Mouse (Mus musculus): Measurements from ENCODE around the gene Smim15. TPM values are rescaled to one million over a fixed set of nuclear protein-coding genes. Genes with fewer than 3 reads are reported as not detected.
A peak's percentile ranks its signal among the peaks of the same experiment; 100 is the strongest.

Gene Smim15
- 51.3 and 52.4 TPM in 2 replicates for polyA plus RNA-seq (2016; fragmentation: Nextera tagmentation; extraction: Ambion mirVana)

- WGBS: under 1% methylated on average over 71 of the region's 71 CpGs
- peak; percentile 95 for ATAC-seq (ENCODE audit: insufficient number of reproducible peaks, insufficient read depth, low FRiP score, low TSS enrichment, low read depth)
- Histone ChIP-seq H3K4me3 (replicated peaks) (peak within 1 kb of the TSS; percentile 80), H3K27ac (peak within 1 kb of the TSS; percentile 96), H3K36me3 (peaks cover 17% of the 10 kb centered on the region), H3K4me1 (replicated peaks) (peaks cover 22% of the 10 kb centered on the region), H3K9ac (replicated peaks) (peak within 1 kb of the TSS; percentile 97), H3K9me3 (no peaks in the 10 kb centered on the region), H3K4me2 (peak within 1 kb of the TSS; percentile 59), H3K27me3 (no peaks in the 10 kb centered on the region)
Observed at GRCm38 (mm10) chr13:108044222-108044941, at the start of gene Smim15. Gene Smim15, plus strand, starts transcription at chr13:108044446.

DNA sequence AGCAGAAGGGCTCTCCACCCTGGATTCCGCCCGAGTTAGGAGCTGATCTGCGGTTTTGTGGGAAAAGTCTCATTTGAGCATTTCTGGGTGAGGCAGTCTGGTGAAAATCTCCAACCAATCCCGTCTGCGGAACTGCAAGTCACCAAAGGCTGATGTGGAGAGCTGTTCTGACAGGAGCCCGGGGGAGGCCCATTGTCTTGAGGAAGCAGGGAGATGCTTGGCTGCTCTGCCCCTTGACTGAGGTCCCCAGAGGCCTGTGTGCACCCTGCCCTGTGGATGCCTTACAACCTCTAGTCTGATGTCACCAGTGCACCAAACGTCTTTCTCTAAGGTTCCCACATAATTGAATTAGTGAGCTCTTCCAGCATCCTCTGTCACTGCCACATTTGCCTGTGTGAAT lies 49.0 kb upstream of the Smim15 start:
- Histone ChIP-seq H3K4me3 (replicated peaks) (no peak overlapping the region), H3K4me1 (replicated peaks) (0 out of 2 replicates have a peak, but pooled peaks cover 4% of the 10 kb centered on the region), H3K36me3 (no peaks in the 10 kb centered on the region), H3K9me3 (no peaks in the 10 kb centered on the region), H3K4me2 (no peak overlapping the region), H3K27me3 (no peaks in the 10 kb centered on the region), H3K27ac (no peak overlapping the region), H3K9ac (replicated peaks) (no peak overlapping the region)
- WGBS: 73% methylated on average over 7 of the region's 7 CpGs
- no peak for ATAC-seq (ENCODE audit: insufficient number of reproducible peaks, insufficient read depth, low FRiP score, low TSS enrichment, low read depth)

- Histone ChIP-seq H3K4me1 (replicated peaks) (0 out of 2 replicates have a peak, but pooled peaks cover 4% of the 10 kb centered on the region), H3K27ac (no peak overlapping the region), H3K27me3 (no peaks in the 10 kb centered on the region), H3K9ac (replicated peaks) (no peak overlapping the region), H3K9me3 (no peaks in the 10 kb centered on the region), H3K36me3 (no peaks in the 10 kb centered on the region), H3K4me3 (replicated peaks) (no peak overlapping the region), H3K4me2 (no peak overlapping the region)
- WGBS: 91% methylated on average over 3 of the region's 3 CpGs
- no peak for ATAC-seq (ENCODE audit: insufficient number of reproducible peaks, insufficient read depth, low FRiP score, low TSS enrichment, low read depth)
Observed at GRCm38 (mm10) chr13:107996301-107996700, 47.9 kb upstream of the Smim15 start.

- no peak overlapping the region for H3K4me3 ChIP-seq (replicated peaks)
- no peaks in the 10 kb centered on the region for H3K27me3 ChIP-seq
- peaks cover 10% of the 10 kb centered on the region; the same call in 1 of the 2 replicates for H3K4me1 ChIP-seq (replicated peaks)
- no peaks in the 10 kb centered on the region for H3K36me3 ChIP-seq
- WGBS: 91% methylated on average over 4 of the region's 4 CpGs
- no peak overlapping the region for H3K4me2 ChIP-seq
- no peak overlapping the region for H3K9ac ChIP-seq (replicated peaks)
- H3K9me3 ChIP-seq: 0 out of 2 replicates have a peak, but pooled peaks cover 9% of the 10 kb centered on the region
- no peak overlapping the region for H3K27ac ChIP-seq
- no peak for ATAC-seq (ENCODE audit: insufficient number of reproducible peaks, insufficient read depth, low FRiP score, low TSS enrichment, low read depth)
Observed at GRCm38 (mm10) chr13:108007861-108008260, 36.4 kb upstream of the Smim15 start.

DNA sequence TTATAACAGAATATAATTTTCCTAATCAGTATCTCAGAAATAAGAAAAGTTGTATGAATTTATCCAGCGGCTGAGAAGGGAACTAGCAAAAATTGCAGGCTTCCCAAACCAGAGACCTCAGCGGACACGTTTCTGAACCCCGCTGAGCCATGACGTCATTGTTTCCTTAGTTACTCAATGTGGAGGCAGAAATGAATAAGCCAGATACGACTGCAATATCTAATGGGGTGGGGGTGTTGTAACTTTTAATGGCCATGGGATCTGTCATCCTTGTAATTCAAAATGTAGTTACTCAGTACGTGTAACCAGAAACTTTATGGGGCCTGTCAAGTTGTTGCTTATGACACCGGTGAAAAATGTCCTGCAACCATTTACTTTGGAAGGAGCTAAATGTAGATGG lies 31.1 kb upstream of the Smim15 start:
- Histone ChIP-seq H3K36me3 (no peaks in the 10 kb centered on the region), H3K9me3 (0 out of 2 replicates have a peak, but pooled peaks cover 9% of the 10 kb centered on the region), H3K27ac (no peak overlapping the region), H3K4me1 (replicated peaks) (no peaks in the 10 kb centered on the region; the same call in 1 of the 2 replicates), H3K27me3 (no peaks in the 10 kb centered on the region), H3K4me2 (no peak overlapping the region), H3K4me3 (replicated peaks) (no peak overlapping the region), H3K9ac (replicated peaks) (no peak overlapping the region)
- 65% methylated on average over 8 of the region's 8 CpGs for WGBS
- ATAC-seq (ENCODE audit: insufficient number of reproducible peaks, insufficient read depth, low FRiP score, low TSS enrichment, low read depth): no peak

GRCm38 (mm10) chr13:108013839-108014238 lies 30.4 kb upstream of the Smim15 start:
- no peaks in the 10 kb centered on the region; the same call in 1 of the 2 replicates for H3K4me1 ChIP-seq (replicated peaks)
- no peak overlapping the region for H3K27ac ChIP-seq
- no peak overlapping the region for H3K9ac ChIP-seq (replicated peaks)
- no peaks in the 10 kb centered on the region for H3K36me3 ChIP-seq
- no peaks in the 10 kb centered on the region for H3K27me3 ChIP-seq
- no peak overlapping the region for H3K4me3 ChIP-seq (replicated peaks)
- no peak for ATAC-seq (ENCODE audit: insufficient number of reproducible peaks, insufficient read depth, low FRiP score, low TSS enrichment, low read depth)
- 77% methylated on average over 6 of the region's 6 CpGs for WGBS
- 0 out of 2 replicates have a peak, but pooled peaks cover 5% of the 10 kb centered on the region for H3K9me3 ChIP-seq
- no peak overlapping the region for H3K4me2 ChIP-seq

- Histone ChIP-seq H3K4me3 (replicated peaks) (no peak overlapping the region), H3K9me3 (0 out of 2 replicates have a peak, but pooled peaks cover 5% of the 10 kb centered on the region), H3K9ac (replicated peaks) (no peak overlapping the region), H3K27me3 (no peaks in the 10 kb centered on the region), H3K4me1 (replicated peaks) (no peaks in the 10 kb centered on the region; the same call in 1 of the 2 replicates), H3K36me3 (no peaks in the 10 kb centered on the region), H3K4me2 (no peak overlapping the region), H3K27ac (no peak overlapping the region)
- WGBS: 84% methylated on average over 6 of the region's 6 CpGs
- no peak for ATAC-seq (ENCODE audit: insufficient number of reproducible peaks, insufficient read depth, low FRiP score, low TSS enrichment, low read depth)
Observed at GRCm38 (mm10) chr13:108015166-108015565, 29.1 kb upstream of the Smim15 start.

DNA sequence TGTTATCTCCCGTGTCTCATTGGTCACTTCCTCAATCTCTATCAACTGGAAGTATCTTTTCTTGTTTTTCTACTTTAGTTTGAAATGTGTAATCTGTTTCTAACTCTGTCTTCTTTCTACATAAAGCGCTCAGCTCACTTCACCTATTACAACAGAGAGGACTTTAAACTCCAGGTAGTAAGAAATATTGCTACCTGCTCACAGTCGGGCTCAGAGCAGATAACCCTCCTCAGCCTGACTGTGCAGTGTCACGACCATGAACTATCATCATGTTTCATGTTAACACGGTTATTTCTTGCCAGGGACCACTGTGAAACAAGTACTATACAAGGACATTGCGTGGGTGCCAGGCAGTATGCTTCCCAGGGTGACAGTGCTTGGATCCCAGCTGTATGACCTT lies 26.9 kb upstream of the Smim15 start:
- H3K4me2 ChIP-seq: no peak overlapping the region
- no peak overlapping the region for H3K4me3 ChIP-seq (replicated peaks)

GRCm38 (mm10) chr13:108025802-108026201 lies 18.4 kb upstream of the Smim15 start:
- no peak overlapping the region for H3K4me2 ChIP-seq
- no peaks in the 10 kb centered on the region for H3K9me3 ChIP-seq
- ATAC-seq (ENCODE audit: insufficient number of reproducible peaks, insufficient read depth, low FRiP score, low TSS enrichment, low read depth): no peak
- H3K27ac ChIP-seq: no peak overlapping the region
- WGBS: 74% methylated on average over 3 of the region's 3 CpGs
- H3K9ac ChIP-seq (replicated peaks): no peak overlapping the region
- H3K4me3 ChIP-seq (replicated peaks): no peak overlapping the region
- no peaks in the 10 kb centered on the region for H3K36me3 ChIP-seq
- no peaks in the 10 kb centered on the region for H3K27me3 ChIP-seq
- no peaks in the 10 kb centered on the region for H3K4me1 ChIP-seq (replicated peaks)

More for the DNA sequence above, 26.9 kb upstream of the Smim15 start:
- H3K9ac ChIP-seq (replicated peaks): no peak overlapping the region
- H3K27me3 ChIP-seq: no peaks in the 10 kb centered on the region
- H3K27ac ChIP-seq: no peak overlapping the region
- 0 out of 2 replicates have a peak, but pooled peaks cover 2% of the 10 kb centered on the region for H3K9me3 ChIP-seq
- no peaks in the 10 kb centered on the region for H3K36me3 ChIP-seq
- 84% methylated on average over 6 of the region's 6 CpGs for WGBS
- ATAC-seq (ENCODE audit: insufficient number of reproducible peaks, insufficient read depth, low FRiP score, low TSS enrichment, low read depth): no peak
- no peaks in the 10 kb centered on the region; the same call in 1 of the 2 replicates for H3K4me1 ChIP-seq (replicated peaks)

DNA sequence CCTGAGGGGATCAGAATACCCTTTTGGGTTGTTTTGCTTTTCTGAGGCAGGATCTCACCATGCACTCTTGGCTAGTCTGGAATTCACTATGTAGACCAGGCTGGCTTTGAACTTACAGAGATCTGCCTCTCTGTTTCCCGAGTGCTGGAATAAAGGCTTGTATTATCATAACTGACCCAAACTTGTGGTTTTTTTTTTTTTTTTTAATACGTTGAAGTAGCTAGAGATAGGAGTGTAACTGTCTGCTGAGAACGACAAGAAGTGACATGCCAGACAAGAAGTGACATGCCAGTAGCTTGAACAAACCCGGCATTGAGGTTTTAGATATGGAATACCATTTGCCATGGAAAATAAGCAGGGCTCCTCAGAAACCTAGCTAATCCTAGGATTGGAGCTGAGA lies 11.5 kb upstream of the Smim15 start:
- H3K4me2 ChIP-seq: no peak overlapping the region
- H3K9ac ChIP-seq (replicated peaks): no peak overlapping the region
- ATAC-seq (ENCODE audit: insufficient number of reproducible peaks, insufficient read depth, low FRiP score, low TSS enrichment, low read depth): no peak
- H3K36me3 ChIP-seq: no peaks in the 10 kb centered on the region
- H3K4me3 ChIP-seq (replicated peaks): no peak overlapping the region
- H3K4me1 ChIP-seq (replicated peaks): no peaks in the 10 kb centered on the region
- 89% methylated on average over 4 of the region's 4 CpGs for WGBS
- no peaks in the 10 kb centered on the region for H3K9me3 ChIP-seq
- no peaks in the 10 kb centered on the region for H3K27me3 ChIP-seq
- H3K27ac ChIP-seq: no peak overlapping the region

DNA sequence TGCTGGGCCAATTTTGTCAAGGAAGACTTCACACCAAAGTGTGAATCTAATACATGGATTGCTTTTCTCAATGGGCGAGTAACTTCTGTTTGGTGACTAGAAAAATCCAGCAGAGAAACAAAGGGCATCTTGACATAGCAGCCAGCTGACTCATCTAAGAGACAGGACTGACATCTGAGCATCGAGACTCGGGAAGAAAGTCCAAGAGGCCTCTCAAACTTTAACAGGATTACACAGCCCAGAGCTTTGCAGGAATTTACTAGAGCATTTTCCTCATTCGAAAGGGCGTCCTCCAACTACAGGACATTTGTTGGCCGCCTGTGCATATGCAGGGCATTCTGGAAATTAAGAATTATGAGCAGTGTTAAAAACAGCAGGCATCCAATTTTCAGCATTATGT lies 4.9 kb upstream of the Smim15 start:
- ATAC-seq (ENCODE audit: insufficient number of reproducible peaks, insufficient read depth, low FRiP score, low TSS enrichment, low read depth): no peak
- 68% methylated on average over 6 of the region's 6 CpGs for WGBS
- Histone ChIP-seq H3K4me1 (replicated peaks) (peaks cover 12% of the 10 kb centered on the region), H3K4me2 (no peak overlapping the region), H3K9me3 (no peaks in the 10 kb centered on the region), H3K4me3 (replicated peaks) (no peak overlapping the region), H3K27me3 (no peaks in the 10 kb centered on the region), H3K9ac (replicated peaks) (no peak overlapping the region), H3K36me3 (no peaks in the 10 kb centered on the region), H3K27ac (no peak overlapping the region)
